ENCODE assay signal across 16 mouse cellular contexts in genomic region chr10:67468724-67469123, GRCm38 (mm10).
DNase-seq lines count a peak whose midpoint lies in the region; ATAC-seq and TF ChIP-seq lines count a peak whose summit lies in the region.
"Had no signal": no experiment of that assay in that cellular context is flagged by ENCODE, and none has a peak within 500 bp of the region (broad histone marks: within the 10 kb centered on the region; RNA-seq: fewer than 3 reads in every experiment).

No protein-coding gene starts in this region.

- WGBS in heart, embryonic 10.5 days = 35% methylated on average over 8 of the region's 8 CpGs
- 55% methylated on average over 8 of the region's 8 CpGs for WGBS in heart, adult 2 months
- 56% methylated on average over 8 of the region's 8 CpGs for WGBS in neural tube, embryonic 15.5 days
- WGBS in hindbrain, embryonic 13.5 days = 26% methylated on average over 8 of the region's 8 CpGs

- no peak for DNase-seq in heart, embryonic 10.5 days (ENCODE audit: low spot score)
- DNase-seq in heart, adult 2 months = no peak
- DNase-seq in neural tube, embryonic 10.5 days (ENCODE audit: extremely low spot score, low spot score) = peak; percentile 19
- DNase-seq in cerebellum, adult 11-12 months = no peak
- no peak for DNase-seq in liver
- DNase-seq: adrenal gland, postnatal 10 days; cerebellum, adult 2 months; kidney, adult 9 months; kidney, postnatal 36 days; lung, postnatal 10 days; right cerebral cortex, adult 18-20 months; thymus, postnatal 4 days had no signal

- no peak for TF ChIP-seq EP300 in heart, adult 2 months (IDR thresholded peaks at IDR 0.05; ENCODE audit: insufficient read depth, low read depth, low read length)

- no peak overlapping the region for H3K27ac ChIP-seq in heart, embryonic 10.5 days
- no peak overlapping the region for H3K27ac ChIP-seq in heart, adult 2 months
- H3K27ac ChIP-seq in neural tube, embryonic 15.5 days (replicated peaks) = no peak overlapping the region
- H3K27ac ChIP-seq in hindbrain, embryonic 13.5 days = no peak overlapping the region

- H3K36me3 ChIP-seq in heart, embryonic 10.5 days = no peaks in the 10 kb centered on the region
- no peaks in the 10 kb centered on the region for H3K36me3 ChIP-seq in heart, adult 2 months (ENCODE audit: control insufficient read depth, insufficient read depth, low read length)
- no peaks in the 10 kb centered on the region for H3K36me3 ChIP-seq in neural tube, embryonic 15.5 days
- H3K36me3 ChIP-seq in hindbrain, embryonic 13.5 days = no peaks in the 10 kb centered on the region

- TF ChIP-seq POLR2A in heart, adult 2 months (IDR thresholded peaks at IDR 0.05; ENCODE audit: insufficient read depth, low read depth, low read length) = no peak

- H3K4me1 ChIP-seq in heart, embryonic 10.5 days = no peaks in the 10 kb centered on the region
- H3K4me1 ChIP-seq in heart, adult 2 months (ENCODE audit: control insufficient read depth, insufficient read depth, low read length) = no peaks in the 10 kb centered on the region
- H3K4me1 ChIP-seq in neural tube, embryonic 15.5 days = no peaks in the 10 kb centered on the region
- H3K4me1 ChIP-seq in hindbrain, embryonic 13.5 days (replicated peaks) = peaks cover 9% of the 10 kb centered on the region; the same call in 1 of the 2 replicates

- 0 out of 2 replicates have a peak overlapping the region, but pooled peaks have one; percentile 18 for H3K4me3 ChIP-seq in heart, embryonic 10.5 days
- no peak overlapping the region for H3K4me3 ChIP-seq in heart, adult 2 months
- no peak overlapping the region for H3K4me3 ChIP-seq in neural tube, embryonic 15.5 days (replicated peaks)
- no peak overlapping the region for H3K4me3 ChIP-seq in hindbrain, embryonic 13.5 days
- H3K4me3 ChIP-seq: erythroblast, embryonic 14.5 days had no signal

- H3K9me3 ChIP-seq in heart, embryonic 10.5 days = no peaks in the 10 kb centered on the region
- H3K9me3 ChIP-seq in neural tube, embryonic 15.5 days (replicated peaks) = no peaks in the 10 kb centered on the region
- H3K9me3 ChIP-seq in hindbrain, embryonic 13.5 days = no peaks in the 10 kb centered on the region

- no peaks in the 10 kb centered on the region for H3K79me2 ChIP-seq in heart, adult 2 months (replicated peaks; ENCODE audit: control insufficient read depth, insufficient read depth, low read length)

- ATAC-seq in neural tube, embryonic 15.5 days (ENCODE audit: low FRiP score) = no peak
- no peak for ATAC-seq in hindbrain, embryonic 13.5 days (ENCODE audit: low FRiP score)
- ATAC-seq: inflammation-experienced regulatory T-cells, adult 6 months had no signal

- no peak for TF ChIP-seq CTCF in heart, adult 2 months (IDR thresholded peaks at IDR 0.05)

- no peaks in the 10 kb centered on the region for H3K27me3 ChIP-seq in heart, embryonic 10.5 days (ENCODE audit: insufficient read depth, poor library complexity, severe bottlenecking)
- no peaks in the 10 kb centered on the region for H3K27me3 ChIP-seq in heart, adult 2 months (ENCODE audit: control insufficient read depth, insufficient read depth, low read length)
- H3K27me3 ChIP-seq in neural tube, embryonic 15.5 days (replicated peaks) = no peaks in the 10 kb centered on the region
- no peaks in the 10 kb centered on the region for H3K27me3 ChIP-seq in hindbrain, embryonic 13.5 days

- H3K4me2 ChIP-seq in neural tube, embryonic 15.5 days = no peak overlapping the region
- H3K4me2 ChIP-seq in hindbrain, embryonic 13.5 days = peak overlapping the region; percentile 8; the same call in 1 of the 2 replicates

- intact Hi-C loops in heart, adult 2 months (cut with DNase I) = no loop called here

- H3K9ac ChIP-seq in heart, adult 2 months (ENCODE audit: low read depth, low read length) = no peak overlapping the region
- H3K9ac ChIP-seq in neural tube, embryonic 15.5 days (replicated peaks) = no peak overlapping the region
- H3K9ac ChIP-seq in hindbrain, embryonic 13.5 days = no peak overlapping the region
